ENCODE assay signal across 14 mouse cellular contexts in genomic region chr8:111044003-111044734, GRCm38 (mm10). TPM values are rescaled to one million over a fixed set of nuclear protein-coding genes. Genes with fewer than 3 reads are reported as not detected.
A peak's percentile ranks its signal among the peaks of the same experiment; 100 is the strongest.
DNase-seq lines count a peak whose midpoint lies in the region; ATAC-seq and TF ChIP-seq lines count a peak whose summit lies in the region.
"Had no signal": no experiment of that assay in that cellular context is flagged by ENCODE, and none has a peak within 500 bp of the region (broad histone marks: within the 10 kb centered on the region; RNA-seq: fewer than 3 reads in every experiment).

No protein-coding gene starts in this region.

- no peaks in the 10 kb centered on the region for H3K27me3 ChIP-seq in hindbrain, embryonic 11.5 days (ENCODE audit: control insufficient read depth, insufficient read depth, low read length)
- H3K27me3 ChIP-seq in hindbrain, embryonic 16.5 days (replicated peaks; ENCODE audit: control insufficient read depth, insufficient read depth, low read length): no peaks in the 10 kb centered on the region
- no peaks in the 10 kb centered on the region for H3K27me3 ChIP-seq in midbrain, postnatal 0 days (ENCODE audit: insufficient read depth, low read length)
- H3K27me3 ChIP-seq in midbrain, embryonic 11.5 days (ENCODE audit: control insufficient read depth, insufficient read depth, low read length): no peaks in the 10 kb centered on the region
- no peaks in the 10 kb centered on the region for H3K27me3 ChIP-seq in midbrain, embryonic 16.5 days (ENCODE audit: control insufficient read depth, insufficient read depth, low read depth, low read length)
- H3K27me3 ChIP-seq: embryonic facial prominence, embryonic 12.5 days; forebrain, embryonic 13.5 days; stomach, embryonic 15.5 days had no signal

- no peaks in the 10 kb centered on the region for H3K4me1 ChIP-seq in hindbrain, embryonic 11.5 days (replicated peaks; ENCODE audit: control insufficient read depth, insufficient read depth, low read length)
- no peaks in the 10 kb centered on the region for H3K4me1 ChIP-seq in hindbrain, embryonic 16.5 days (ENCODE audit: control insufficient read depth, insufficient read depth, low read depth, low read length)
- H3K4me1 ChIP-seq in midbrain, postnatal 0 days (ENCODE audit: insufficient read depth, low read length): no peaks in the 10 kb centered on the region
- H3K4me1 ChIP-seq in midbrain, embryonic 11.5 days (ENCODE audit: control insufficient read depth, insufficient read depth, low read length): no peaks in the 10 kb centered on the region
- peaks cover 0 to 3% of the 10 kb centered on the region in 2 experiments; a peak in 1 of 4 replicates for H3K4me1 ChIP-seq in ES-E14 (ENCODE audit: control insufficient read depth in 2 of 2, insufficient read depth in 2 of 2, low read length in 2 of 2, poor library complexity in 1 of 2)
- no peaks in the 10 kb centered on the region for H3K4me1 ChIP-seq in midbrain, embryonic 16.5 days (ENCODE audit: control insufficient read depth, insufficient read depth, low read length)
- H3K4me1 ChIP-seq: embryonic facial prominence, embryonic 12.5 days; forebrain, embryonic 13.5 days; hindbrain, embryonic 10.5 days; stomach, embryonic 15.5 days had no signal

- peaks cover 40% of the 10 kb centered on the region for H3K36me3 ChIP-seq in hindbrain, embryonic 11.5 days (ENCODE audit: control insufficient read depth, insufficient read depth, low read length)
- peaks cover 73% of the 10 kb centered on the region for H3K36me3 ChIP-seq in hindbrain, embryonic 16.5 days (ENCODE audit: control insufficient read depth, insufficient read depth, low read length)
- H3K36me3 ChIP-seq in midbrain, postnatal 0 days (ENCODE audit: insufficient read depth, low read length): peaks cover 82% of the 10 kb centered on the region
- H3K36me3 ChIP-seq in midbrain, embryonic 11.5 days (ENCODE audit: control insufficient read depth, insufficient read depth, low read length): peaks cover 54% of the 10 kb centered on the region
- H3K36me3 ChIP-seq in ES-E14 (ENCODE audit: control insufficient read depth, insufficient read depth, low read length, poor library complexity, severe bottlenecking): peaks cover 69% of the 10 kb centered on the region
- peaks cover 75% of the 10 kb centered on the region for H3K36me3 ChIP-seq in midbrain, embryonic 16.5 days (ENCODE audit: control insufficient read depth, insufficient read depth, low read length)

- in situ Hi-C loops in ES-E14 (cut with MboI; ENCODE audit: low sequenced_read_pairs in 2 of 2, unreplicated experiment in 2 of 2): loop anchor here (10.0 kb wide), 1 partner anchor 199 kb away; the partner anchor contains the start of genes Cog4 (in 2 of the 2) and Sf3b3 (in 2 of the 2)

- H3K4me2 ChIP-seq in hindbrain, embryonic 11.5 days (replicated peaks; ENCODE audit: low read depth, low read length): no peak overlapping the region
- H3K4me2 ChIP-seq in hindbrain, embryonic 16.5 days (ENCODE audit: low read length): no peak overlapping the region
- H3K4me2 ChIP-seq in midbrain, postnatal 0 days (ENCODE audit: low read depth, low read length, poor library complexity, severe bottlenecking): no peak overlapping the region
- H3K4me2 ChIP-seq in midbrain, embryonic 11.5 days: no peak overlapping the region
- H3K4me2 ChIP-seq in midbrain, embryonic 16.5 days (ENCODE audit: low read length): no peak overlapping the region
- H3K4me2 ChIP-seq: embryonic facial prominence, embryonic 12.5 days; forebrain, embryonic 13.5 days; stomach, embryonic 15.5 days had no signal

- WGBS in hindbrain, embryonic 11.5 days: 48% methylated on average over 2 of the region's 2 CpGs
- WGBS in hindbrain, embryonic 16.5 days: 51% methylated on average over 2 of the region's 2 CpGs
- WGBS in midbrain, postnatal 0 days: 46% methylated on average over 2 of the region's 2 CpGs
- 51% methylated on average over 2 of the region's 2 CpGs for WGBS in midbrain, embryonic 11.5 days
- 46% methylated on average over 2 of the region's 2 CpGs for WGBS in midbrain, embryonic 16.5 days

- no peak overlapping the region for H3K9ac ChIP-seq in hindbrain, embryonic 11.5 days (ENCODE audit: low read depth, low read length)
- no peak overlapping the region for H3K9ac ChIP-seq in hindbrain, embryonic 16.5 days (ENCODE audit: low read depth, low read length)
- H3K9ac ChIP-seq in midbrain, postnatal 0 days (replicated peaks; ENCODE audit: low read length, poor library complexity, severe bottlenecking): no peak overlapping the region
- no peak overlapping the region for H3K9ac ChIP-seq in midbrain, embryonic 11.5 days (ENCODE audit: low read length)
- no peak overlapping the region for H3K9ac ChIP-seq in ES-E14 (ENCODE audit: insufficient read depth, low read depth, low read length, poor library complexity, severe bottlenecking)
- no peak overlapping the region for H3K9ac ChIP-seq in midbrain, embryonic 16.5 days (ENCODE audit: low read depth, low read length)
- H3K9ac ChIP-seq: embryonic facial prominence, embryonic 12.5 days; forebrain, embryonic 13.5 days; stomach, embryonic 15.5 days had no signal

- no peaks in the 10 kb centered on the region for H3K9me3 ChIP-seq in hindbrain, embryonic 11.5 days (ENCODE audit: control insufficient read depth, low read length)
- H3K9me3 ChIP-seq in hindbrain, embryonic 16.5 days (ENCODE audit: control insufficient read depth, low read length): no peaks in the 10 kb centered on the region
- no peaks in the 10 kb centered on the region for H3K9me3 ChIP-seq in midbrain, postnatal 0 days (ENCODE audit: low read length)
- no peaks in the 10 kb centered on the region for H3K9me3 ChIP-seq in midbrain, embryonic 11.5 days (ENCODE audit: control insufficient read depth, low read length)
- H3K9me3 ChIP-seq in ES-E14 (ENCODE audit: control insufficient read depth, insufficient read depth, low read depth, low read length): no peaks in the 10 kb centered on the region
- H3K9me3 ChIP-seq in midbrain, embryonic 16.5 days (replicated peaks; ENCODE audit: control insufficient read depth, low read length, poor library complexity, severe bottlenecking): no peaks in the 10 kb centered on the region
- H3K9me3 ChIP-seq: embryonic facial prominence, embryonic 12.5 days; forebrain, embryonic 13.5 days; hindbrain, embryonic 10.5 days; stomach, embryonic 15.5 days had no signal

- peak; percentile 27 for DNase-seq in hindbrain, embryonic 11.5 days (ENCODE audit: low spot score)
- peak; percentile 15 for DNase-seq in midbrain, postnatal 0 days (ENCODE audit: low spot score)
- no peak for DNase-seq in midbrain, embryonic 11.5 days (ENCODE audit: low spot score, missing footprints)
- no peak for DNase-seq in ES-E14 (ENCODE audit: low read depth, low spot score)
- no peak for DNase-seq in left cerebral cortex, postnatal 25 days (ENCODE audit: low spot score in 2 of 2)
- DNase-seq: heart, adult 11 months had no signal

- intact Hi-C loops in left cerebral cortex, postnatal 25 days (cut with DNase I): no loop called here

- peak; percentile 39 for TF ChIP-seq CTCF in midbrain, postnatal 0 days (IDR thresholded peaks at IDR 0.05)

- ATAC-seq in hindbrain, embryonic 11.5 days (ENCODE audit: low FRiP score): no peak
- ATAC-seq in hindbrain, embryonic 16.5 days: no peak
- ATAC-seq in midbrain, postnatal 0 days (ENCODE audit: low FRiP score): no peak
- no peak for ATAC-seq in midbrain, embryonic 11.5 days (ENCODE audit: low FRiP score)
- peak; percentile 63 for ATAC-seq in granulocyte monocyte progenitor cell, adult 5-6 weeks (replicated peaks; ENCODE audit: poor library complexity, severe bottlenecking)
- no peak for ATAC-seq in midbrain, embryonic 16.5 days
- ATAC-seq: forebrain, embryonic 13.5 days had no signal

- H3K4me3 ChIP-seq in hindbrain, embryonic 11.5 days (ENCODE audit: low read depth, low read length): no peak overlapping the region
- no peak overlapping the region for H3K4me3 ChIP-seq in hindbrain, embryonic 16.5 days (ENCODE audit: low read length)
- H3K4me3 ChIP-seq in midbrain, postnatal 0 days (ENCODE audit: low read depth, low read length): no peak overlapping the region
- H3K4me3 ChIP-seq in midbrain, embryonic 11.5 days (ENCODE audit: low read depth, low read length): no peak overlapping the region
- H3K4me3 ChIP-seq in ES-E14 (ENCODE audit: insufficient read depth in 1 of 2, low read depth in 1 of 2, low read length in 2 of 2, poor library complexity in 1 of 2, severe bottlenecking in 1 of 2): no peak overlapping the region
- no peak overlapping the region for H3K4me3 ChIP-seq in midbrain, embryonic 16.5 days (ENCODE audit: low read depth, low read length)
- H3K4me3 ChIP-seq: embryonic facial prominence, embryonic 12.5 days; forebrain, embryonic 13.5 days; hindbrain, embryonic 10.5 days; stomach, embryonic 15.5 days had no signal

- H3K27ac ChIP-seq in hindbrain, embryonic 11.5 days (ENCODE audit: low read depth, low read length): no peak overlapping the region
- H3K27ac ChIP-seq in hindbrain, embryonic 16.5 days (ENCODE audit: low read depth, low read length): no peak overlapping the region
- H3K27ac ChIP-seq in midbrain, postnatal 0 days (ENCODE audit: low read depth, low read length): no peak overlapping the region
- no peak overlapping the region for H3K27ac ChIP-seq in midbrain, embryonic 11.5 days (ENCODE audit: low read depth, low read length)
- H3K27ac ChIP-seq in ES-E14 (ENCODE audit: insufficient read depth, low read depth, low read length, poor library complexity, severe bottlenecking): no peak overlapping the region
- no peak overlapping the region for H3K27ac ChIP-seq in midbrain, embryonic 16.5 days (ENCODE audit: low read length)
- H3K27ac ChIP-seq: embryonic facial prominence, embryonic 12.5 days; forebrain, embryonic 13.5 days; hindbrain, embryonic 10.5 days; stomach, embryonic 15.5 days had no signal

RNA-seq across cellular contexts. Expression of gene Aars, which starts 11.2 kb away (rescaled TPM):
- 64.5 and 74.6 TPM in 2 replicates for polyA plus RNA-seq in hindbrain, embryonic 11.5 days (2014; fragmentation: Nextera tagmentation; extraction: Ambion mirVana)
- 92.2 and 94.7 TPM in 2 replicates for polyA plus RNA-seq in hindbrain, embryonic 16.5 days (2015; fragmentation: Nextera tagmentation; extraction: Ambion mirVana)
- total RNA-seq in midbrain, postnatal 0 days (2014; rRNA removed): 110 and 111 TPM in 2 replicates
- 86.8 and 91.9 TPM in 2 replicates for polyA plus RNA-seq in midbrain, postnatal 0 days (2015; fragmentation: Nextera tagmentation; extraction: Ambion mirVana)
- polyA plus RNA-seq in midbrain, embryonic 11.5 days (2014; fragmentation: Nextera tagmentation; extraction: Ambion mirVana): 73.2 and 79.9 TPM in 2 replicates
- 211 and 247 TPM in 2 replicates for total RNA-seq in ES-E14 (2012; rRNA removed)
- 30.7 and 40.0 TPM in 2 replicates for total RNA-seq in granulocyte monocyte progenitor cell, adult 5-6 weeks (2014; fragmentation: Nextera tagmentation)
- 44.4 and 45.5 TPM in 2 replicates for total RNA-seq in granulocyte monocyte progenitor cell, adult 5-6 weeks (2017)
- total RNA-seq in left cerebral cortex, postnatal 25 days (2021): 10 to 100 TPM; 94.3 to 95.5 TPM
- polyA plus RNA-seq in midbrain, embryonic 16.5 days (2015; fragmentation: Nextera tagmentation; extraction: Ambion mirVana): 87.9 and 91.6 TPM in 2 replicates

RNA-seq across cellular contexts. Expression of gene Exosc6, which starts 12.0 kb away (rescaled TPM):
- polyA plus RNA-seq in hindbrain, embryonic 11.5 days (2014; fragmentation: Nextera tagmentation; extraction: Ambion mirVana): 15.0 and 21.6 TPM in 2 replicates
- polyA plus RNA-seq in hindbrain, embryonic 16.5 days (2015; fragmentation: Nextera tagmentation; extraction: Ambion mirVana): not detected in 2 replicates
- total RNA-seq in midbrain, postnatal 0 days (2014; rRNA removed): not detected in 2 replicates
- polyA plus RNA-seq in midbrain, postnatal 0 days (2015; fragmentation: Nextera tagmentation; extraction: Ambion mirVana): not detected in 2 replicates
- polyA plus RNA-seq in midbrain, embryonic 11.5 days (2014; fragmentation: Nextera tagmentation; extraction: Ambion mirVana): 8.4 and 10.8 TPM in 2 replicates
- total RNA-seq in ES-E14 (2012; rRNA removed): 2.6 TPM in 1 of 2 replicates, not detected in the other
- 11.5 and 12.5 TPM in 2 replicates for total RNA-seq in granulocyte monocyte progenitor cell, adult 5-6 weeks (2014; fragmentation: Nextera tagmentation)
- 31.8 and 32.7 TPM in 2 replicates for total RNA-seq in granulocyte monocyte progenitor cell, adult 5-6 weeks (2017)
- total RNA-seq in left cerebral cortex, postnatal 25 days (2021): not detected
- polyA plus RNA-seq in midbrain, embryonic 16.5 days (2015; fragmentation: Nextera tagmentation; extraction: Ambion mirVana): not detected in 2 replicates
- polyA plus RNA-seq: forebrain, embryonic 13.5 days had no signal

RNA-seq across cellular contexts. Expression of gene Ddx19b, which starts 12.6 kb away (rescaled TPM):
- 6.0 and 7.2 TPM in 2 replicates for polyA plus RNA-seq in hindbrain, embryonic 11.5 days (2014; fragmentation: Nextera tagmentation; extraction: Ambion mirVana)
- polyA plus RNA-seq in hindbrain, embryonic 16.5 days (2015; fragmentation: Nextera tagmentation; extraction: Ambion mirVana): 6.7 and 6.9 TPM in 2 replicates
- 11.0 and 14.7 TPM in 2 replicates for total RNA-seq in midbrain, postnatal 0 days (2014; rRNA removed)
- 5.0 and 5.2 TPM in 2 replicates for polyA plus RNA-seq in midbrain, postnatal 0 days (2015; fragmentation: Nextera tagmentation; extraction: Ambion mirVana)
- 7.9 and 8.3 TPM in 2 replicates for polyA plus RNA-seq in midbrain, embryonic 11.5 days (2014; fragmentation: Nextera tagmentation; extraction: Ambion mirVana)
- 25.3 and 30.2 TPM in 2 replicates for total RNA-seq in ES-E14 (2012; rRNA removed)
- 7.8 and 22.1 TPM in 2 replicates for total RNA-seq in granulocyte monocyte progenitor cell, adult 5-6 weeks (2014; fragmentation: Nextera tagmentation)
- total RNA-seq in granulocyte monocyte progenitor cell, adult 5-6 weeks (2017): 13.5 and 16.9 TPM in 2 replicates
- 10 to 100 TPM; 24.4 to 27.4 TPM for total RNA-seq in left cerebral cortex, postnatal 25 days (2021)
- polyA plus RNA-seq in midbrain, embryonic 16.5 days (2015; fragmentation: Nextera tagmentation; extraction: Ambion mirVana): 7.2 and 7.9 TPM in 2 replicates

RNA-seq across cellular contexts. Expression of gene Ddx19a, which starts 46.6 kb away (rescaled TPM):
- polyA plus RNA-seq in hindbrain, embryonic 11.5 days (2014; fragmentation: Nextera tagmentation; extraction: Ambion mirVana): 29.8 and 32.8 TPM in 2 replicates
- 10.1 and 12.8 TPM in 2 replicates for polyA plus RNA-seq in hindbrain, embryonic 16.5 days (2015; fragmentation: Nextera tagmentation; extraction: Ambion mirVana)
- 31.6 and 32.5 TPM in 2 replicates for total RNA-seq in midbrain, postnatal 0 days (2014; rRNA removed)
- polyA plus RNA-seq in midbrain, postnatal 0 days (2015; fragmentation: Nextera tagmentation; extraction: Ambion mirVana): 12.3 and 13.4 TPM in 2 replicates
- 32.8 and 33.4 TPM in 2 replicates for polyA plus RNA-seq in midbrain, embryonic 11.5 days (2014; fragmentation: Nextera tagmentation; extraction: Ambion mirVana)
- total RNA-seq in ES-E14 (2012; rRNA removed): 32.6 and 35.5 TPM in 2 replicates
- 72.5 and 80.3 TPM in 2 replicates for total RNA-seq in granulocyte monocyte progenitor cell, adult 5-6 weeks (2014; fragmentation: Nextera tagmentation)
- 40.9 and 43.1 TPM in 2 replicates for total RNA-seq in granulocyte monocyte progenitor cell, adult 5-6 weeks (2017)
- total RNA-seq in left cerebral cortex, postnatal 25 days (2021): 10 to 100 TPM; 30.9 to 31.1 TPM
- 10.2 and 10.4 TPM in 2 replicates for polyA plus RNA-seq in midbrain, embryonic 16.5 days (2015; fragmentation: Nextera tagmentation; extraction: Ambion mirVana)

RNA-seq across cellular contexts. Expression of gene Clec18a, which starts 48.1 kb away (rescaled TPM):
- polyA plus RNA-seq in hindbrain, embryonic 11.5 days (2014; fragmentation: Nextera tagmentation; extraction: Ambion mirVana): 0.52 and 0.88 TPM in 2 replicates
- 0.49 and 0.65 TPM in 2 replicates for polyA plus RNA-seq in hindbrain, embryonic 16.5 days (2015; fragmentation: Nextera tagmentation; extraction: Ambion mirVana)
- not detected in 2 replicates for total RNA-seq in midbrain, postnatal 0 days (2014; rRNA removed)
- 0.10 and 0.39 TPM in 2 replicates for polyA plus RNA-seq in midbrain, postnatal 0 days (2015; fragmentation: Nextera tagmentation; extraction: Ambion mirVana)
- 0.41 and 0.77 TPM in 2 replicates for polyA plus RNA-seq in midbrain, embryonic 11.5 days (2014; fragmentation: Nextera tagmentation; extraction: Ambion mirVana)
- total RNA-seq in ES-E14 (2012; rRNA removed): 0.22 TPM in 1 of 2 replicates, not detected in the other
- total RNA-seq in granulocyte monocyte progenitor cell, adult 5-6 weeks (2014; fragmentation: Nextera tagmentation): not detected in 2 replicates
- total RNA-seq in granulocyte monocyte progenitor cell, adult 5-6 weeks (2017): 0.13 TPM in 1 of 2 replicates, not detected in the other
- 1 to 10 TPM; 2.7 TPM for total RNA-seq in left cerebral cortex, postnatal 25 days (2021)
- 0.26 and 0.47 TPM in 2 replicates for polyA plus RNA-seq in midbrain, embryonic 16.5 days (2015; fragmentation: Nextera tagmentation; extraction: Ambion mirVana)
- polyA plus RNA-seq: limb, embryonic 11.5 days; stomach, embryonic 15.5 days had no signal

Comparison
In these comparisons a context has a peak if more than half of its experiments do, and no peak if none do; other contexts are left out.
1. DNase-seq: peak in hindbrain, embryonic 11.5 days (single experiment) and midbrain, postnatal 0 days (single experiment); none in midbrain, embryonic 11.5 days (single experiment), ES-E14 (single experiment) and left cerebral cortex, postnatal 25 days (0 of 2).